In the genomic region with DNA sequence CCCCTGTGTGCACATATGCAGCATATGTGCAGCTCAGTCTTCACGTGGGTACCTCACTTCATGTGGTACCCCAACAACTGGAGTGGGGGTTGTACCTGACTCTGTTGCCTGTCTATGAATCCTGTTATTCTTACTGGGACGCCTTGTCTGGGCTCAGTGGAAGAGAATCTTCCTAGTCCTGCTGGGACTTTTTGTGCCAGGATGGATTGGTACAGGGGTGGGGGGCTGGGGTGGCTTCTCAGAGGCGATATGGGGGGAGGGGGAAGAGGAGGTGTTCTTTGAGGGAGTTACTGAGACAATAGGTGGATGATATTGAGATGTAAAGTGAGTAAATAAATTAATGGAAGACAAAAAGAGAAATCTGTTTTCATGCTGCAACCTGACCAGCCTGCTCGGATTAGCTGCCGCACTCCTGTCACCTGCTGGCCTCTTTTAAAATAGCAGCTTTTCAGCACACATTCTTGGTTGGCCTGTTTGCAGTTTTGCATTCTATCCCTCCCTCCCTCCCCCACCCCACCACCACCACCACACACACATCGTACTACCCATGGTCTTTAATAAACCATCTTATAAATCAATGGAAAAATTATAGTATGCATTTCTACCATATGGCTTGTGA, we compare ENCODE assay signal across 10 mouse cellular contexts.
DNase-seq lines count a peak whose midpoint lies in the region; ATAC-seq and TF ChIP-seq lines count a peak whose summit lies in the region.
"Had no signal": no experiment of that assay in that cellular context is flagged by ENCODE, and none has a peak within 500 bp of the region (broad histone marks: within the 10 kb centered on the region; RNA-seq: fewer than 3 reads in every experiment).

No protein-coding gene starts in this region.

- H3K9ac ChIP-seq in lung, embryonic 14.5 days = no peak overlapping the region
- no peak overlapping the region for H3K9ac ChIP-seq in midbrain, embryonic 13.5 days (replicated peaks)
- H3K9ac ChIP-seq: liver, embryonic 14.5 days had no signal

- no peak overlapping the region for H3K27ac ChIP-seq in lung, embryonic 14.5 days (ENCODE audit: low read depth)
- H3K27ac ChIP-seq in midbrain, embryonic 13.5 days = no peak overlapping the region
- H3K27ac ChIP-seq in thymus, adult 2 months (ENCODE audit: control insufficient read depth, insufficient read depth, low read length) = no peak overlapping the region
- H3K27ac ChIP-seq: liver, embryonic 14.5 days had no signal

- no peaks in the 10 kb centered on the region for H3K4me1 ChIP-seq in lung, embryonic 14.5 days (ENCODE audit: insufficient read depth)
- H3K4me1 ChIP-seq in midbrain, embryonic 13.5 days (replicated peaks) = no peaks in the 10 kb centered on the region
- H3K4me1 ChIP-seq in thymus, adult 2 months (replicated peaks; ENCODE audit: control insufficient read depth, insufficient read depth, low read length) = no peaks in the 10 kb centered on the region

- peak; percentile 51 for TF ChIP-seq CTCF in lung, embryonic 14.5 days (IDR thresholded peaks at IDR 0.05; ENCODE audit: low read depth)
- no peak for TF ChIP-seq CTCF in thymus, adult 2 months (IDR thresholded peaks at IDR 0.05; ENCODE audit: borderline replicate concordance, control insufficient read depth, extremely low read depth, insufficient read depth, low read length, poor library complexity)

- no peak overlapping the region for H3K4me3 ChIP-seq in lung, embryonic 14.5 days (ENCODE audit: low read depth, low read length)
- H3K4me3 ChIP-seq in midbrain, embryonic 13.5 days (replicated peaks) = no peak overlapping the region
- no peak overlapping the region for H3K4me3 ChIP-seq in thymus, adult 2 months (ENCODE audit: control insufficient read depth, insufficient read depth, low read length)
- H3K4me3 ChIP-seq: erythroblast, embryonic 14.5 days had no signal

- 43% methylated on average over 6 of the region's 6 CpGs for WGBS in lung, embryonic 14.5 days
- WGBS in midbrain, embryonic 13.5 days = 49% methylated on average over 6 of the region's 6 CpGs
- 58% methylated on average over 6 of the region's 6 CpGs for WGBS in thymus, adult 2 months

- TF ChIP-seq POLR2A in thymus, adult 2 months (IDR thresholded peaks at IDR 0.05; ENCODE audit: control insufficient read depth, extremely low read depth, insufficient read depth, low read length, poor library complexity) = no peak

- no peaks in the 10 kb centered on the region for H3K36me3 ChIP-seq in lung, embryonic 14.5 days (ENCODE audit: insufficient read depth)
- H3K36me3 ChIP-seq in midbrain, embryonic 13.5 days = no peaks in the 10 kb centered on the region
- H3K36me3 ChIP-seq in thymus, adult 2 months (ENCODE audit: control insufficient read depth, insufficient read depth, low read length) = no peaks in the 10 kb centered on the region

- ATAC-seq in lung, embryonic 14.5 days (ENCODE audit: insufficient read depth) = no peak
- ATAC-seq in midbrain, embryonic 13.5 days = peak; percentile 62; the same call in 1 of the 2 replicates

- no peak overlapping the region for H3K4me2 ChIP-seq in lung, embryonic 14.5 days
- H3K4me2 ChIP-seq in midbrain, embryonic 13.5 days (replicated peaks) = no peak overlapping the region

- DNase-seq in cerebellum, postnatal 25 days = peak; percentile 6 to 42
- no peak for DNase-seq in cerebellum, adult 8-10 months
- DNase-seq in lung, embryonic 14.5 days = peak; percentile 17
- DNase-seq in lung, postnatal 25 days (ENCODE audit: low spot score) = no peak
- DNase-seq in embryo, embryonic 11 days = peak; percentile 41
- DNase-seq in spleen, postnatal 14 days (ENCODE audit: low spot score in 2 of 2) = no peak
- no peak for DNase-seq in thymus, adult 2 months

- H3K9me3 ChIP-seq in lung, embryonic 14.5 days (ENCODE audit: low read depth, low read length) = no peaks in the 10 kb centered on the region
- H3K9me3 ChIP-seq in midbrain, embryonic 13.5 days = no peaks in the 10 kb centered on the region

- no peaks in the 10 kb centered on the region for H3K27me3 ChIP-seq in lung, embryonic 14.5 days (ENCODE audit: insufficient read depth, low read length)
- no peaks in the 10 kb centered on the region for H3K27me3 ChIP-seq in midbrain, embryonic 13.5 days
- H3K27me3 ChIP-seq in thymus, adult 2 months (ENCODE audit: control insufficient read depth, insufficient read depth, low read length) = no peaks in the 10 kb centered on the region

Comparison
In these comparisons a context has a peak if more than half of its experiments do, and no peak if none do; other contexts are left out.
1. DNase-seq: peak in cerebellum, postnatal 25 days (2 of 2), lung, embryonic 14.5 days (single experiment) and embryo, embryonic 11 days (single experiment); none in cerebellum, adult 8-10 months (single experiment), lung, postnatal 25 days (single experiment), spleen, postnatal 14 days (0 of 2) and thymus, adult 2 months (single experiment).